Mouse (Mus musculus): ENCODE data around the gene Tdp2. TPM values are rescaled to one million over a fixed set of nuclear protein-coding genes. Genes with fewer than 3 reads are reported as not detected.
A peak's percentile ranks its signal among the peaks of the same experiment; 100 is the strongest.
"Not testable (repeated sequence)": the region's sequence is repeated elsewhere in the genome, so short reads cannot be mapped to it uniquely, and the experiment has no call there.

Gene Tdp2
- total and polyA plus RNA-seq, 3 experiments = 9.0 to 20.7 (median 16.7) TPM

GRCm38 (mm10) chr13:24824647-24825046, 6.8 kb upstream of the Tdp2 start:
- DNase-seq = no peak

- no peak for DNase-seq
Measured at GRCm38 (mm10) chr13:24825587-24825986, 5.9 kb upstream of the Tdp2 start.

- DNase-seq = no peak
Measured at GRCm38 (mm10) chr13:24826116-24826515, 5.4 kb upstream of the Tdp2 start.

- no peak for DNase-seq
Measured at GRCm38 (mm10) chr13:24830756-24831352, 625 bp upstream of the Tdp2 start.

GRCm38 (mm10) chr13:24832131-24832810, 792 bp downstream of the Tdp2 start:
- no peak for DNase-seq

GRCm38 (mm10) chr13:24832811-24833155, 1.3 kb downstream of the Tdp2 start:
- DNase-seq = no peak

- not testable (repeated sequence) for DNase-seq
Measured at GRCm38 (mm10) chr13:24837765-24838164, 6.3 kb downstream of the Tdp2 start.

GRCm38 (mm10) chr13:24839831-24840230, 8.4 kb downstream of the Tdp2 start:
- no peak for DNase-seq

- no peak for DNase-seq
Measured at GRCm38 (mm10) chr13:24841702-24842101, 10.2 kb downstream of the Tdp2 start.

- peak; percentile 82 for DNase-seq
Measured at GRCm38 (mm10) chr13:24844983-24845955, 13.8 kb downstream of the Tdp2 start, which contains the start of gene D130043K22Rik. Gene D130043K22Rik, plus strand, starts transcription at chr13:24845135.

GRCm38 (mm10) chr13:24849318-24849717, 17.8 kb downstream of the Tdp2 start:
- no peak for DNase-seq

- no peak for DNase-seq
Measured at GRCm38 (mm10) chr13:24851989-24852388, 20.5 kb downstream of the Tdp2 start.

- DNase-seq = no peak
Measured at GRCm38 (mm10) chr13:24852570-24852969, 21.1 kb downstream of the Tdp2 start.

GRCm38 (mm10) chr13:24859115-24859514, 27.6 kb downstream of the Tdp2 start:
- DNase-seq = no peak

- no peak for DNase-seq
Measured at GRCm38 (mm10) chr13:24861084-24861483, 29.6 kb downstream of the Tdp2 start.

GRCm38 (mm10) chr13:24862021-24862420, 30.5 kb downstream of the Tdp2 start:
- DNase-seq = peak; percentile 15

GRCm38 (mm10) chr13:24862520-24862919, 31.0 kb downstream of the Tdp2 start:
- peak; percentile 53 for DNase-seq

- DNase-seq = no peak
Measured at GRCm38 (mm10) chr13:24866430-24867402, 35.2 kb downstream of the Tdp2 start.

- DNase-seq = no peak
Measured at GRCm38 (mm10) chr13:24867789-24868188, 36.3 kb downstream of the Tdp2 start.

- DNase-seq = no peak
Measured at GRCm38 (mm10) chr13:24868233-24868632, 36.8 kb downstream of the Tdp2 start.

- DNase-seq = no peak
Measured at GRCm38 (mm10) chr13:24879359-24880040, 48.0 kb downstream of the Tdp2 start.

Measured in adrenal gland, adult 2 months (tissue).